Mouse (Mus musculus): ENCODE data around the gene Gm8246. TPM values are rescaled to one million over a fixed set of nuclear protein-coding genes. Genes with fewer than 3 reads are reported as not detected.
"Not testable (repeated sequence)": the region's sequence is repeated elsewhere in the genome, so short reads cannot be mapped to it uniquely, and the experiment has no call there.

The Gm8246 gene
- polyA plus RNA-seq (2014; fragmentation: Nextera tagmentation; extraction: Ambion mirVana) = not detected in 2 replicates

GRCm38 (mm10) chr14:5477730-5478129, at the start of gene Gm8246:
Gm8246 (minus strand) TSS chr14:5477830.
- not testable (repeated sequence) for H3K4me1 ChIP-seq (ENCODE audit: control insufficient read depth, insufficient read depth, low read length); H3K9me3 ChIP-seq (ENCODE audit: control insufficient read depth, low read length); H3K4me3 ChIP-seq (ENCODE audit: low read depth, low read length); H3K27ac ChIP-seq (ENCODE audit: low read depth, low read length); H3K36me3 ChIP-seq (ENCODE audit: control insufficient read depth, insufficient read depth, low read length); H3K9ac ChIP-seq (replicated peaks; ENCODE audit: low read depth, low read length); ATAC-seq (ENCODE audit: low read depth); H3K27me3 ChIP-seq (ENCODE audit: control insufficient read depth, insufficient read depth, low read length); H3K4me2 ChIP-seq (ENCODE audit: low read depth, low read length)
- no CpG with 5 or more reads among the region's 3 CpGs for WGBS

DNA sequence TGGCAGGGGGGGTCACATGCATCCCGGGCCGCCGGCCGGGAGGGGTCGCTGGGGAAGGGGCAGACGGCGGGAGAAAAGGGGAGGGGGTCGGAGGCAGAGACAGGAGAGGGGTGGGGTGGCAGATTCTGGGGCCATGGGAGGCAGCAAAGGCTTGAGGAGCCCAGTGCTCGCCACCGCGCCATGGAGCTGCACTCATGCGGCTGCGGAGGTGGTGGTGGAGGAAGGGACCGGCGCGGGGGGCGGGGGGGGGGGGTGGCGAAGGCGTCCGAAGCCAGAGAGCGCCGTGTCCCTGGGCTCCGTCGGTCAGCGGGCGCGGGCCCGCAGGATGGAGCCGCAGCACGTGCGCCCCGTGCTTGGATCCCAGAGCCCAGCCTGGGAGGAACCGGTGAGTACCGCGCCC, 23.7 kb upstream of the Gm8246 start, which contains the start of gene Gm3488:
Gm3488 (plus strand) TSS at position 301 of the 400 bp plus-strand sequence.
- no CpG with 5 or more reads among the region's 35 CpGs for WGBS
- not testable (repeated sequence) for H3K9ac ChIP-seq (replicated peaks; ENCODE audit: low read depth, low read length); ATAC-seq (ENCODE audit: low read depth); H3K4me3 ChIP-seq (ENCODE audit: low read depth, low read length); H3K27ac ChIP-seq (ENCODE audit: low read depth, low read length); H3K4me2 ChIP-seq (ENCODE audit: low read depth, low read length); H3K9me3 ChIP-seq (ENCODE audit: control insufficient read depth, low read length); H3K27me3 ChIP-seq (ENCODE audit: control insufficient read depth, insufficient read depth, low read length); H3K36me3 ChIP-seq (ENCODE audit: control insufficient read depth, insufficient read depth, low read length); H3K4me1 ChIP-seq (ENCODE audit: control insufficient read depth, insufficient read depth, low read length)

DNA sequence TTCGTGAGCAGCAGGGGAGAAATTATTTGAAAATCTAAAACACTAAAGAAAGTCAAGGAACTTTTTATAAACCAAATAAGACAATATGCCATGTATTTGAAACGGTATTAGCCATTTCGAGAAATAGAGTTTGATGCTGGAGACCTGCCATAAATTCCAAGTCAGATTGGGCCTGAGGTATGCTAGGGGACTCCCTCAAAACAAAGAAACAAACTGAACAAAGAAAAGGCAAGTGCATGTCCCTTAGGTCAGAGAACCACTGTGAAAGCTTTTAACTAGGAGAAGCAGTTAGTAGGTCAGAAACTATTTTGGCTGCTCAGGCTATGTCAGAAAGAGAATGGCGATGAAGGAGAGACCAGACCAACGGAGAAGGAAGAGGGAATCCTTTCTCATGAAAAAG, 6.3 kb upstream of the Gm8246 start, which contains the start of gene Gm3187:
Gm3187 (plus strand) TSS at position 301 of the 400 bp plus-strand sequence.
- H3K4me1 ChIP-seq (ENCODE audit: control insufficient read depth, insufficient read depth, low read length); H3K27me3 ChIP-seq (ENCODE audit: control insufficient read depth, insufficient read depth, low read length); H3K27ac ChIP-seq (ENCODE audit: low read depth, low read length); H3K9ac ChIP-seq (replicated peaks; ENCODE audit: low read depth, low read length); ATAC-seq (ENCODE audit: low read depth); H3K9me3 ChIP-seq (ENCODE audit: control insufficient read depth, low read length); H3K4me2 ChIP-seq (ENCODE audit: low read depth, low read length); H3K4me3 ChIP-seq (ENCODE audit: low read depth, low read length); H3K36me3 ChIP-seq (ENCODE audit: control insufficient read depth, insufficient read depth, low read length): not testable (repeated sequence)
- 75% methylated on average over 4 of the region's 5 CpGs for WGBS

GRCm38 (mm10) chr14:5460469-5460868, 17.2 kb downstream of the Gm8246 start:
- not testable (repeated sequence) for H3K4me2 ChIP-seq (ENCODE audit: low read depth, low read length); H3K27ac ChIP-seq (ENCODE audit: low read depth, low read length); H3K27me3 ChIP-seq (ENCODE audit: control insufficient read depth, insufficient read depth, low read length); H3K9ac ChIP-seq (replicated peaks; ENCODE audit: low read depth, low read length); H3K36me3 ChIP-seq (ENCODE audit: control insufficient read depth, insufficient read depth, low read length); H3K4me3 ChIP-seq (ENCODE audit: low read depth, low read length); H3K4me1 ChIP-seq (ENCODE audit: control insufficient read depth, insufficient read depth, low read length); H3K9me3 ChIP-seq (ENCODE audit: control insufficient read depth, low read length)
- no CpG with 5 or more reads among the region's 19 CpGs for WGBS
- peak; percentile 86 for ATAC-seq (ENCODE audit: low read depth)

DNA sequence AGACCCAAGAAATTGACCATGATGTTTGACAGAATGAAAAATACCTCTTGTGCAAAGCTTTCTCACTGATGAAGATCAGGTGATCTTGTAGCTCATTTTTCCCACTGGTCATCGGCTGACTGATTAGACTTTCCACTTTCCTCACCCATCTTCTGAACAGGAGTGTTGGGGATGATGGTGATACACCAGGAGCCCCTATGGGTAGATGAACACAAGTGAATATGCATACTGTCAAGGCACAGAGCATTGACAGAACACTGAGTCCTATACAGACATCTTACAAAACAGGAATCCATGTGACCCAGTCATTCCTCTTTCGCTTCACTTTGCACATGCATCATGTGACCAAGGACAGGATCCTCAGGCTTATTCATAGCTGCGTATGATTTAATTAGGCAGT, 22.3 kb downstream of the Gm8246 start, which contains the start of gene Gm3194:
Gm3194 (minus strand) TSS at position 101 of the 400 bp plus-strand sequence.
- not testable (repeated sequence) for ATAC-seq (ENCODE audit: low read depth); H3K4me2 ChIP-seq (ENCODE audit: low read depth, low read length); H3K9ac ChIP-seq (replicated peaks; ENCODE audit: low read depth, low read length); H3K27ac ChIP-seq (ENCODE audit: low read depth, low read length); H3K4me3 ChIP-seq (ENCODE audit: low read depth, low read length); H3K36me3 ChIP-seq (ENCODE audit: control insufficient read depth, insufficient read depth, low read length); H3K27me3 ChIP-seq (ENCODE audit: control insufficient read depth, insufficient read depth, low read length); H3K9me3 ChIP-seq (ENCODE audit: control insufficient read depth, low read length); H3K4me1 ChIP-seq (ENCODE audit: control insufficient read depth, insufficient read depth, low read length)
- WGBS = no CpG with 5 or more reads among the region's 3 CpGs

Other genes with a start within 250 kb of the Gm8246 start
- gene Gm3526, start 217.2 kb downstream of the Gm8246 start, polyA plus RNA-seq (2014; fragmentation: Nextera tagmentation; extraction: Ambion mirVana) = 0.16 TPM in 1 of 2 replicates, not detected in the other
- gene Gm3542, start 142.9 kb downstream of the Gm8246 start, polyA plus RNA-seq (2014; fragmentation: Nextera tagmentation; extraction: Ambion mirVana) = not detected in 2 replicates
- 0.90 and 1.8 TPM in 2 replicates for gene Gm3500, start 88.8 kb downstream of the Gm8246 start, polyA plus RNA-seq (2014; fragmentation: Nextera tagmentation; extraction: Ambion mirVana)
- gene Gm3194, start 22.4 kb downstream of the Gm8246 start, polyA plus RNA-seq (2014; fragmentation: Nextera tagmentation; extraction: Ambion mirVana) = 3.4 and 4.2 TPM in 2 replicates
- 0.20 TPM in 1 of 2 replicates, not detected in the other for gene Gm3187, start 6.4 kb upstream of the Gm8246 start, polyA plus RNA-seq (2014; fragmentation: Nextera tagmentation; extraction: Ambion mirVana)
- 15.4 and 22.2 TPM in 2 replicates for gene Gm3488, start 23.8 kb upstream of the Gm8246 start, polyA plus RNA-seq (2014; fragmentation: Nextera tagmentation; extraction: Ambion mirVana)
- gene Gm3532, start 60.7 kb upstream of the Gm8246 start, polyA plus RNA-seq (2014; fragmentation: Nextera tagmentation; extraction: Ambion mirVana) = not detected in 2 replicates
- gene Gm8265, start 155.2 kb upstream of the Gm8246 start, polyA plus RNA-seq (2014; fragmentation: Nextera tagmentation; extraction: Ambion mirVana) = not detected in 2 replicates
- gene Gm9603, start 209.6 kb upstream of the Gm8246 start, polyA plus RNA-seq (2014; fragmentation: Nextera tagmentation; extraction: Ambion mirVana) = not detected in 2 replicates

All from neural tube, embryonic 14.5 days (tissue).